Mouse (Mus musculus) small intestine, adult 2 months (tissue): ENCODE measurements around the gene Rnf212b. TPM values are rescaled to one million over a fixed set of nuclear protein-coding genes. Genes with fewer than 3 reads are reported as not detected.

Source experiments
- H3K27ac ChIP-seq: fragments of 200-500 bp; 2 replicates; pipeline ENCODE4 v1.5.1; 2012; ENCODE audit warnings: low read depth, low read length, control low read depth, inconsistent platforms; ENCODE audit not compliant: insufficient read depth
- H3K27me3 ChIP-seq: fragments of 200-500 bp; 2 replicates; pipeline ENCODE4 v1.6.1; 2012; ENCODE audit warnings: mild to moderate bottlenecking, moderate library complexity, low read length, inconsistent platforms; ENCODE audit not compliant: control insufficient read depth, insufficient read depth
- H3K36me3 ChIP-seq: fragments of 200-500 bp; 2 replicates; pipeline ENCODE4 v1.6.1; 2012; ENCODE audit warnings: mild to moderate bottlenecking, low read length, control low read depth, inconsistent platforms; ENCODE audit not compliant: control insufficient read depth, insufficient read depth
- H3K4me1 ChIP-seq: fragments of 200-500 bp; 2 replicates; pipeline ENCODE4 v1.6.1; 2012; ENCODE audit warnings: low read length, inconsistent platforms, mixed read lengths; ENCODE audit not compliant: control insufficient read depth, insufficient read depth, insufficient read length
- H3K4me3 ChIP-seq: fragments of 200-500 bp; 2 replicates; pipeline ENCODE4 v1.5.1; 2012; ENCODE audit warnings: low read depth, mild to moderate bottlenecking, control low read depth, inconsistent platforms, low read length, moderate library complexity
- CTCF ChIP-seq: fragments of 200-500 bp; IDR thresholded peaks from 2 replicates; pipeline ENCODE4 v1.5.1; 2012; ENCODE audit warnings: low read depth, mild to moderate bottlenecking, control low read depth, inconsistent platforms, low read length, moderate library complexity, mixed read lengths; ENCODE audit not compliant: insufficient replicate concordance, insufficient read length; ENCODE audit errors: extremely low read depth
- POLR2A ChIP-seq: fragments of 200-500 bp; IDR thresholded peaks from 2 replicates; pipeline ENCODE4 v1.6.1; 2012; ENCODE audit warnings: low read depth, mild to moderate bottlenecking, control low read depth, inconsistent platforms, low read length, moderate library complexity
- WGBS: fragments of 180-500 bp; shearing (Covaris S2); methylation state at CpG from one replicate; pipeline ENCODE4 v1.1.7; 2018; 5-methylcytosine and 5-hydroxymethylcytosine counted together
- polyA plus RNA-seq: library from polyadenylated mRNA; depleted of rRNA; stranded (reverse); fragments of >200 nt; gene quantifications from 2 replicates; pipeline ENCODE4 v1.2.3, GENCODE M21; 2012; rRNA removed

Gene Rnf212b
- polyA plus RNA-seq, 1 experiment: not detected

GRCm38 (mm10) chr14:54903641-54904040 is 89.7 kb downstream of the Rnf212b start:
- WGBS: 91% methylated on average over 4 of the region's 4 CpGs
- Histone ChIP-seq H3K27ac (no peak overlapping the region), H3K4me1 (no peaks in the 10 kb centered on the region; the same call in 1 of the 2 replicates), H3K27me3 (no peaks in the 10 kb centered on the region), H3K36me3 (no peaks in the 10 kb centered on the region; the same call in 1 of the 2 replicates), H3K4me3 (no peak overlapping the region)
- no peak for TF ChIP-seq POLR2A
- no peak for TF ChIP-seq CTCF

Other genes starting within 250 kb of the Rnf212b start
- 2.6 and 3.0 TPM in 2 replicates for gene Ajuba, start 236.6 kb upstream of the Rnf212b start, polyA plus RNA-seq
- 2.3 and 5.6 TPM in 2 replicates for gene 4931414P19Rik, start 208.1 kb upstream of the Rnf212b start, polyA plus RNA-seq
- 122 and 160 TPM in 2 replicates for gene Psmb5, start 196.1 kb upstream of the Rnf212b start, polyA plus RNA-seq
- not detected in 2 replicates for gene Psmb11, start 192.7 kb upstream of the Rnf212b start, polyA plus RNA-seq
- not detected in 2 replicates for gene Gm17606, start 173.2 kb upstream of the Rnf212b start, polyA plus RNA-seq
- 3.1 and 4.6 TPM in 2 replicates for gene Cdh24, start 172.8 kb upstream of the Rnf212b start, polyA plus RNA-seq
- gene 1700123O20Rik, start 127.9 kb upstream of the Rnf212b start, polyA plus RNA-seq: 21.9 and 47.4 TPM in 2 replicates
- 32.5 and 76.4 TPM in 2 replicates for gene Acin1, start 127.2 kb upstream of the Rnf212b start, polyA plus RNA-seq
- gene Gm29776, start 115.3 kb upstream of the Rnf212b start, polyA plus RNA-seq: not detected in 2 replicates
- 4.2 and 4.4 TPM in 2 replicates for gene Cebpe, start 102.0 kb upstream of the Rnf212b start, polyA plus RNA-seq
- 39.5 and 174 TPM in 2 replicates for gene Slc7a8, start 32.2 kb upstream of the Rnf212b start, polyA plus RNA-seq
- 1.1 and 2.0 TPM in 2 replicates for gene Homez, start 56.8 kb downstream of the Rnf212b start, polyA plus RNA-seq
- 8.9 and 17.4 TPM in 2 replicates for gene Ppp1r3e, start 63.4 kb downstream of the Rnf212b start, polyA plus RNA-seq
- 22.5 and 29.8 TPM in 2 replicates for gene Bcl2l2, start 69.2 kb downstream of the Rnf212b start, polyA plus RNA-seq
- gene Gm20521, start 69.3 kb downstream of the Rnf212b start, polyA plus RNA-seq: 5.8 and 12.4 TPM in 2 replicates
- 19.7 and 36.0 TPM in 2 replicates for gene Pabpn1, start 78.4 kb downstream of the Rnf212b start, polyA plus RNA-seq
- gene Slc22a17, start 99.0 kb downstream of the Rnf212b start, polyA plus RNA-seq: 15.2 and 18.0 TPM in 2 replicates
- 5.4 and 5.7 TPM in 2 replicates for gene Efs, start 112.0 kb downstream of the Rnf212b start, polyA plus RNA-seq
- gene Il25, start 118.6 kb downstream of the Rnf212b start, polyA plus RNA-seq: 0.53 and 1.1 TPM in 2 replicates
- gene Cmtm5, start 122.1 kb downstream of the Rnf212b start, polyA plus RNA-seq: 0.46 and 0.93 TPM in 2 replicates
- gene Myh6, start 152.8 kb downstream of the Rnf212b start, polyA plus RNA-seq: 0.10 TPM in 1 of 2 replicates, not detected in the other
- not detected in 2 replicates for gene Gm17428, start 162.8 kb downstream of the Rnf212b start, polyA plus RNA-seq
- 0.10 and 0.18 TPM in 2 replicates for gene Myh7, start 180.5 kb downstream of the Rnf212b start, polyA plus RNA-seq
- gene Ngdn, start 201.3 kb downstream of the Rnf212b start, polyA plus RNA-seq: 3.9 and 8.4 TPM in 2 replicates